Mouse (Mus musculus) adrenal gland, postnatal 0 days (tissue): ENCODE measurements around the gene Zfp711. TPM values are rescaled to one million over a fixed set of nuclear protein-coding genes. Genes with fewer than 3 reads are reported as not detected.

Experiments used
- polyA plus RNA-seq: library from polyadenylated mRNA; unstranded; fragments of >200 nt; fragmentation: Nextera tagmentation; extraction: Ambion mirVana; gene quantifications from 2 replicates; pipeline ENCODE4 v1.2.1, GENCODE M21; 2015

Zfp711 gene
- 3.0 and 3.8 TPM in 2 replicates for polyA plus RNA-seq

DNA sequence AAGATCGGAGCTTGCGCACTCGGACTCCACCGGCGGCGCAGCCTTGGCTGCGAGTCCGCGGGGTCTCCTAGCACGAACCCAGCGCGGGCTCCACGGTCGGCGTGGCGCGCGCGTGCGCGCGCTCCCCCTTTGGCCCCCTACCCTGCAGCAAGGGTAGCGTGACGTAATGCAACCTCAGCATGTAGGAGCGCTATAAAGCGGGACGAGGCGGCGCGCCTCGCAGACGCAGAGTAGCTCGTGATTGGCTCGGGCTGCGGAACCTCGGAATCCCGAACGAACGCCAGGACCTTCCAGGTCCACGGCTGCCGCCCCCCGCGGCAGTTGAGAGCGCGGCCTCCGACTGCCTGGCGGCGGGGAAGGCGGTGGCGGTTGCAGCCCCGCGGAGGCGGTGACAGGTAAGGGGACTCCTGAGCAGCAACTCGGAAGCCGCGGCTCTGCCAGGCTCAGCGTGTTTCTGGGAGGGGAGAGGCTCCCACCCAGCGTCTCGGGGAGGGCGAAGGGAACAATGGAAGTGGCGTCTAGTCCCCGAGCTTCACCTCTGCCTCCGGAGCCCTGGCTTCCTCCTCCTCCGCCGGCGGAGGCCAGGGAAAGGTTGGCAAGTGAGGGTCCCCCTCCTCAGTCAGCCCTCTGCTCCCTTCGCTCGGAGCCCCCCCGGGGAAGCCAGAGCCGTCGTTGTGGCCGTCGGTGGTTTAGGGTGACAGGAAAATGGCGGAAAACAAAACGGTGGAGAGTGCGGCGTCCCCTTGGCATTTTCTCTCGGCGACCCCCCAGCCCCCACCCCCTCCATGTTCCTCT lies at the start of gene Zfp711:
Gene Zfp711, plus strand, starts transcription at position 16 of the 795 bp plus-strand sequence.

Other genes starting within 250 kb of the Zfp711 start
- not detected in 2 replicates for gene Satl1, start 193.7 kb upstream of the Zfp711 start, polyA plus RNA-seq
- gene 2010106E10Rik, start 105.3 kb upstream of the Zfp711 start, polyA plus RNA-seq = not detected in 2 replicates
- gene Pof1b, start 98.1 kb downstream of the Zfp711 start, polyA plus RNA-seq = 0.03 and 0.16 TPM in 2 replicates